Mouse (Mus musculus): ENCODE data around the gene Mrps16.

Mrps16 gene

GRCm38 (mm10) chr14:20393205-20393913 is at the start of gene Mrps16:
Gene Mrps16, minus strand, starts transcription at chr14:20393634.
- peak; percentile 97 for DNase-seq (ENCODE audit: low read depth)

- no peak for DNase-seq (ENCODE audit: low read depth)
Measured at GRCm38 (mm10) chr14:20442252-20442651, 48.8 kb upstream of the Mrps16 start.

DNA sequence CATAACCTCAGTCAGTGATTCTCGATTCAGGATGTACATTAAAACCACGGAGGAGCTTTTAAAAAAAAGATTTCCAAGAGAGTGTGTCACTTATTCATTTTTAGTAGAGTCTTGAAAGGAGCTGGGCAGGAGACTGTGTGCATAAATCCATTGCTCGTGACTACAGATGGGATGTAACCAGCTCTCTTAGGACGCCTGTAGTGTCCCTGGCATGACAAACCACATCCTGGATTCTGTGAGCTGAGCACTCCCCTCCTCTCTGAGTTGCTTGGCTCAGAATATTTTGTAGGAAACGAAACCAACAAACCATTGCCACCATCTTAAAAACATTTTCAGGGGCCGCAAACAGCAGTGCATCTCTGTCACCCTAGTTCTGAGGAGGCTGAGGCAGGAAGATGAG is 43.5 kb upstream of the Mrps16 start:
- peak; percentile 51 for DNase-seq (ENCODE audit: low read depth)

DNA sequence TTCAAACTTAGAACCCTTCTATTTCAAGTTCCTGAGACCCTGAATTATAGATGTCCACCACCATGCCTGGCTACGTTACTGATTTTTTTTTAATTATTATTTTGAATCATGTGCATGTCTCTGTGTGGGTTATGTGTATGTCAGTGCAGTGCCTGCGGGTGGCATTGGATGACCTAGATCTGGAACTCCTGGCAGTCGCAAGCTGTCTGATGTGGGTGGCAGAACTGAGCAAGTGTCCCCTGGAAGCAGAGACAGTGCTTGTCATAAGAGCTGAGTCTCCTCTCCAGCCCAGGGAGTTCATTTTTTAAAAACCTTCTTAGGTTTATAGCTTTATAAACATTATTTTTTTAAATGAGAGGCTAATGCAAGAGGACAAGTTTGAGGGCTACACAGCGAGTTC is 39.0 kb upstream of the Mrps16 start:
- DNase-seq (ENCODE audit: low read depth) = no peak

DNA sequence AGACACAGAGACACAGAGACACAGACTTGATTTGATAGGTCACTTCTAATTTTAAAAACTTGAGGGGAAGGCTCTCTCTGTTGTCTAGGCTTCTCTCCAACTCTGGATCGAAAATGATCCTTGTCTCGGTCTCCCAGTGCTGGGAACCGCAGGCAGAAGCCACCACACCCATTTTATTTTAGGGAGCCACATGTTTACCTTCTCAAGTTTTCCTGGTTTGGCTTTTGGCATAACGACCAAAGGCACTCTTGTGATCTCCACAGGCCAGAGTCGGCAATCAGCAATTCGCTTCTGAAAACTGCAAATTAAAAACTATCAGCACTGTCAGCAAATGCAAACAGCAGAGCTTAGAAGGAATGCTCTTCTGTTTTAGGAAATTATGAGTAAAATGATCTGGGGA is 38.3 kb upstream of the Mrps16 start:
- no peak for DNase-seq (ENCODE audit: low read depth)

- DNase-seq (ENCODE audit: low read depth) = no peak
Measured at GRCm38 (mm10) chr14:20429833-20430232, 36.4 kb upstream of the Mrps16 start.

DNA sequence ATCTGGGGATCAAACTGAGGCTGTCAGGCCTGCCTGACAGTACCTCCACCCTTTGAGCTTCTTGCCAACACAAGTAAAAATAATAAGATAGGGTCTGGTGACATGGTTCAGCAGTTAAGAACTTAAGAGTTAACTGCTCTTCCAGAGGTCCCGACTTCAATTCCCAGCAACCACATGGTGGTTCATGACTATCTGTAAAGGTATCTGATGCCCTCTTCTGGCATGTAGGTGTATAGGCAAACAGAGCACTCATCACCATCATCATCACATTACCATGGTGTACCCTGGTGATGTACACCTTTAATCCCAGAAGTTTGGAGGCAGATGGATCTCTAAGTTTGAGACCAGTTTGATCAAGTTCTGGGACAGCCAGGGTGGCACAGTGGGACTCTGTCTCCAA is 35.2 kb upstream of the Mrps16 start:
- DNase-seq (ENCODE audit: low read depth) = peak; percentile 46

- peak; percentile 18 for DNase-seq (ENCODE audit: low read depth)
Measured at GRCm38 (mm10) chr14:20423046-20423445, 29.6 kb upstream of the Mrps16 start.

- peak; percentile 87 for DNase-seq (ENCODE audit: low read depth)
Measured at GRCm38 (mm10) chr14:20422257-20422656, 28.8 kb upstream of the Mrps16 start.

DNA sequence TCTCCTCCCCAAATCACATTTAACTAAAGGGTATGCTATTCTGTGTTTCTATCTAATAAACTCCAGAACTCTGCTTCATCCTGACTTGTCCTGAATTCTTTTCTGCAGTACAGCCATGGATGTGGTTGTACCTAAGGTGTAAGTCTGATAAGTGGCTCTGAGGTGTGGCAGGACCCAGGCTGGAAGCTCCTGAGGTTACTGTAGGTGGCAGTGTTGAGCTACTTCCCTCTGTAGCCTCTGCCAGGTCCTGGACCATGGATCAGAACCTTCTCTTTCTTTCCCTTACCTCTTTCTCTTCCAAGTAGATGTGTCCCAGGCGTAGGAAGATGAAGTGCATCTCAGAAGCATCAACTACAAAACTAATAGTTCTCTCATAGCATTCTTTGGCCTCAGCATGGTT is 6.6 kb upstream of the Mrps16 start:
- DNase-seq (ENCODE audit: low read depth) = peak; percentile 72

DNA sequence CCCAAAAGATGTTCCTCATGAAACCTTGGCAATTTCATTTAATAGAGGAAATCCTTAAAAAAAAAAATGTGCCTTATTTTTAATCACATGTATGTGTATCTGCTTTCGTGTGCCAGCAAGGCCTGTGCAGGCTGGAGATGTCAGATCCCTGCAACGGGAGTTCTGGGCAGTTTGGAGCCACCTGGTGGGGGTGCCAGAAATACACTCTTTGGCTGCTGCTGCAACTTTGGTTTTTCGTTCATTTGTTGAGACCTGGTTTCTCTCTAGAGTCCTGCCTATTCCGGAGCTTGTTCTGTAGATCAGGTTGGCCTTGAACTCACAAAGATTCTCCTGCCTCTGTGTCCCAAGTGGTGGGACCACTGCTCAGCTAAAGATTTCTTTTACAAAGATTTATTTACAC is 5.4 kb upstream of the Mrps16 start:
- DNase-seq (ENCODE audit: low read depth) = peak; percentile 67

DNA sequence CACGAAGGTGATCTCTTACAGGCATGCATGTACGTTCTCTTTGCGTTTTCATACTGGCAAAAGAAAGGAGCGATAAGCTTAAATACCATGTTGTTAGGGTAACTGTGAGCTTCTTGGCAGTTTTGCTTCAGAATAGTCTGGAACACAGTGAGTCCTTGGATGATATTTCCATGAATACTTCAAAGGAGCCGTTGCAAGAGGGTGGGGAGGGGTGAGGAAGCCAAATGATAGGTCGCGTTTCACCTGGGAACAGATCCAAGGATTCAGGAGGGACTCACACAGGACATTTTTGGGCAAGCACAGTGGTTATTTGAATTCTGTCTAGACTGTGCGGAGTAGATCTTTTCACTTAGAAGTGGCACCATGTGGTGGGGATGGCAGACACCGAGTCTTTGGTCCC is 3.8 kb upstream of the Mrps16 start:
- DNase-seq (ENCODE audit: low read depth) = no peak

- DNase-seq (ENCODE audit: low read depth) = peak; percentile 48
Measured at GRCm38 (mm10) chr14:20392326-20392725, 1.1 kb downstream of the Mrps16 start.

DNA sequence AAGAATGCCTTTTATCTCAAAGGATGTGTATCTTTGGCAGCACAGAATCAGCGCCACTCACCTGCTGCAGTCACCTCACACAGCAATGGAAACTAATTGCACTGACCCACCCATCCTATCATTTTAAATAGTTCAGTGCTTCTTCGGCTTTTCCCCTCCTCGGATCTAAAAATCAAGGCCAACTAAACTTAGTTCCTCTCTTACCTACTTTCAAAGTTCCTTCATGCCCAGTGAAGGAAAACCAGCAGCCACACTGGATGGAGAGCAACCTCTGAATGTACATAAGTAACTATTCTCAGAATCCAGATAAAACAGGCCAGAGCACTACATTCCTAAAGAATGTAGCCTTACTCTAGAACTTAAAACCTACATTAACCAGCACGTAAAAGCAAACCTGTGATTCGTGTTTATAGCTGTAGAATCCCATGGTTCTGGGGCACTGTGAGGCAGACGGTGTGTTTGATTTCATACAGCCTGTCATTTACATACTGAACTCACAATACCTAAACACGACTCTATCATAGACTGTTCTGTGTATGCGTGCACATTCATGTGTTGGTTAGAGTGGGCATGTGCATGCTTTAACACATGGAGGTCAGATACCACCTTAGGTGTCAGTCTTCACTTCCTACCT is 3.9 kb downstream of the Mrps16 start:
- no peak for DNase-seq (ENCODE audit: low read depth)

GRCm38 (mm10) chr14:20388441-20389129 is 4.8 kb downstream of the Mrps16 start, which contains the start of gene Dnajc9:
Gene Dnajc9, minus strand, starts transcription at chr14:20388910.
- peak; percentile 95 for DNase-seq (ENCODE audit: low read depth)

- DNase-seq (ENCODE audit: low read depth) = no peak
Measured at GRCm38 (mm10) chr14:20379753-20380430, 13.5 kb downstream of the Mrps16 start.

- no peak for DNase-seq (ENCODE audit: low read depth)
Measured at GRCm38 (mm10) chr14:20379087-20379640, 14.3 kb downstream of the Mrps16 start.

- DNase-seq (ENCODE audit: low read depth) = peak; percentile 52
Measured at GRCm38 (mm10) chr14:20378313-20379061, 14.9 kb downstream of the Mrps16 start.

DNA sequence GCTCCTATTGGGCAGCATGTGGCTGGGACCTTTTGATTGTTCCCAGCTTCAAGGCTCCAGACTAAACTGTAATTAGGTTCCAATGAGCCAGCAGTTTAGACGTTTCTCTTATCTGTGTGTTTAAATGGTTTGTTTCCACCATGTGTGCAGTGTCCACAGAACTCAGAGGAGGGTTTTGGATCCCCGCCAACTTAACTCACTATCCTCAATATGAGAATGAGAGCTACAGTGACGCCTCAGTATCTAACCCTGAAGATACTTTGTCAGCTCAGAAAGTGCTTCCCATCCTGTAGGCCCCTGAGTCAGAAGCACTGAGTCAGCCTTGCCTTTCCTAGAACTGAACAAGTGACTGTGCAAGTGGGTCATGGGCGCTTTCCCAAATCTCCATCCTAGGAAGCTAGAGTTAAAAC is 16.3 kb downstream of the Mrps16 start:
- peak; percentile 36 for DNase-seq (ENCODE audit: low read depth)

DNA sequence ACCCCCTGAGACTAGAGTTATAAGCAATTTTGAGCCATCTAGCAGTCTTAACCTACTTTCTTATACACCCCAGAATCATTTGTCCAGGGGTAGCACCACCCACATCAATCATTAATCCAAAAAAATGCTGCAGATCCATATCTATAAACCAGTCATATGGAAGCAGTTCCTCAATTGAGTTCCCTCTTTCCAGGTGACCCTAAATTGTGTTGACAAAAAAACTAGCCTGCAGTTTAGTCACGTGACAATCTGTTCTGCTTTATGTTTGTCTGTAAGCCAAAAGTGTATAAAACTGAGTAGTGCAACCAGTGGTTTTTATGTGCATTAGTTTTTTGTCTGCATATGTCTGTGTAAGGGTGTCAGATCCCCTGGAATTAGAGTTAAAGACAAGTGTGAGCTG is 21.6 kb downstream of the Mrps16 start:
- no peak for DNase-seq (ENCODE audit: low read depth)

DNA sequence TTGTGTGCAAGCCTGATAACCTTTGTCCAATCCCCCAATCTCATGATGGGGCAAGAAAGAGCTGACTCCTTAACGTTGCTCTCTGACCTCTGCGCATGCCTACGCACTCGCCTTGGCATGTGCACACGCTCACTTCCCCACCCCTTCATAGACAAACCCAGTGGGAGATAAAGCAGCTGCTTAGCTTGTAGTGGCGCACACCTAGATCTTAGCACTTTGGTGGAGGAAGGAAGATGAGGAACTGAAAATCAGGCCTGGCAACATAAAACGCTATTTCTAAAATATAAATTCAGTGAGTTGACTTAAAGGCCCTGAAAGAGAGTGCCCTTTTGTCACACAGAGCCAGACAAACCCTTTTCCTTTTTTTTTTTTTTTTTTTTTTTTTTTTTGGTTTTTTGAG is 22.6 kb downstream of the Mrps16 start:
- DNase-seq (ENCODE audit: low read depth) = no peak
